Mouse (Mus musculus) intestine, postnatal 0 days (tissue): ENCODE measurements around the gene Ranbp3l. TPM values are rescaled to one million over a fixed set of nuclear protein-coding genes. Genes with fewer than 3 reads are reported as not detected.
"Not testable (repeated sequence)": the region's sequence is repeated elsewhere in the genome, so short reads cannot be mapped to it uniquely, and the experiment has no call there.

Source experiments
- ATAC-seq: fragments of 200-750 bp; cut with Nextera tagmentation; 2 replicates; pipeline ENCODE4 v1.8.0; 2017; ENCODE audit warnings: mild to moderate bottlenecking, moderate TSS enrichment, moderate library complexity
- H3K27ac ChIP-seq: fragments of 300-500 bp; sonication (generic); 2 replicates; pipeline ENCODE4 v1.5.1; 2014; ENCODE audit warnings: mild to moderate bottlenecking, low read depth, low read length, moderate library complexity
- H3K27me3 ChIP-seq: fragments of 300-500 bp; sonication (generic); replicated peaks from 2 replicates; pipeline ENCODE4 v1.6.1; 2014; ENCODE audit warnings: low read length, mixed read lengths; ENCODE audit not compliant: control insufficient read depth, insufficient read depth
- H3K36me3 ChIP-seq: fragments of 300-500 bp; sonication (generic); 2 replicates; pipeline ENCODE4 v1.6.1; 2014; ENCODE audit warnings: mild to moderate bottlenecking, moderate library complexity; ENCODE audit not compliant: control insufficient read depth, insufficient read depth
- H3K4me1 ChIP-seq: fragments of 300-500 bp; sonication (generic); replicated peaks from 2 replicates; pipeline ENCODE4 v1.6.1; 2014; ENCODE audit warnings: antibody characterized with exemption, low read length, mixed read lengths; ENCODE audit not compliant: control insufficient read depth, insufficient read depth
- H3K4me2 ChIP-seq: fragments of 300-500 bp; sonication (generic); replicated peaks from 2 replicates; pipeline ENCODE4 v1.6.1; 2014; ENCODE audit warnings: low read depth, mild to moderate bottlenecking, moderate library complexity
- H3K4me3 ChIP-seq: fragments of 300-500 bp; sonication (generic); 2 replicates; pipeline ENCODE4 v1.5.1; 2014; ENCODE audit warnings: low read depth, low read length
- H3K9ac ChIP-seq: fragments of 300-500 bp; sonication (generic); 2 replicates; pipeline ENCODE4 v1.6.1; 2014; ENCODE audit warnings: mild to moderate bottlenecking, low read depth, low read length
- H3K9me3 ChIP-seq: fragments of 300-500 bp; sonication (generic); 2 replicates; pipeline ENCODE4 v1.6.1; 2016; ENCODE audit warnings: mixed run types; ENCODE audit not compliant: control insufficient read depth
- CTCF ChIP-seq: sonication (generic); IDR thresholded peaks from 2 replicates; pipeline ENCODE4 v1.5.1; 2016; ENCODE audit warnings: low read depth, mild to moderate bottlenecking, control low read depth, antibody characterized with exemption, moderate library complexity
- WGBS: fragments of 180-500 bp; shearing (Covaris S2); extraction: QIAGEN DNeasy Blood & Tissue Kit; methylation state at CpG from one replicate; pipeline ENCODE4 v1.1.7; 2014; 5-methylcytosine and 5-hydroxymethylcytosine counted together
- polyA plus RNA-seq: library from polyadenylated mRNA; unstranded; fragments of >200 nt; fragmentation: Nextera tagmentation; extraction: Ambion mirVana; gene quantifications from 2 replicates; pipeline ENCODE4 v1.2.1, GENCODE M21; 2015

Ranbp3l gene
- polyA plus RNA-seq, 1 experiment from 2014 or later: 0.29 TPM

DNA sequence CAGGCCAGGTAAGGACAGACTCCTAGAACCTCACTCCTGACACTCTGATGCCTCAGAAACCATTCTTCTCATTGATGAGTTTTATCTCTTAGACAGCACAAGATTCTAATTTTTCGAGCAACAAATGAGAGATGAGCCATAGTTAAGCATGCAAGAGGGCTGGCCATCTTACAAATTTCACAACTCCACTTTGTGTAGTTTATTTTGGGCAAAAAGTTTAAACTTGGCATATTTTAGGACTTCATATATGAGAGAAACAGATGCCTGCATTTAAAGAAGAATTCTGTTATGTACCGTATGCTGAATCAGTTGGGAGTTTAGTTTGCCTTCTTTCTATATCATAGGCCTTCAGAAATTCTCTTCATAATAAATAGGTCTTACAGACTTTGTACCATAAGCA, 35.0 kb downstream of the Ranbp3l start:
- Histone ChIP-seq H3K27me3 (no peaks in the 10 kb centered on the region), H3K4me3 (no peak overlapping the region), H3K36me3 (no peaks in the 10 kb centered on the region), H3K9me3 (no peaks in the 10 kb centered on the region), H3K9ac (no peak overlapping the region), H3K4me1 (no peaks in the 10 kb centered on the region), H3K4me2 (no peak overlapping the region), H3K27ac (no peak overlapping the region)
- TF ChIP-seq CTCF: no peak
- whole genome bisulfite sequencing: 86% methylated on average over 2 of the region's 2 CpGs
- ATAC-seq: no peak

DNA sequence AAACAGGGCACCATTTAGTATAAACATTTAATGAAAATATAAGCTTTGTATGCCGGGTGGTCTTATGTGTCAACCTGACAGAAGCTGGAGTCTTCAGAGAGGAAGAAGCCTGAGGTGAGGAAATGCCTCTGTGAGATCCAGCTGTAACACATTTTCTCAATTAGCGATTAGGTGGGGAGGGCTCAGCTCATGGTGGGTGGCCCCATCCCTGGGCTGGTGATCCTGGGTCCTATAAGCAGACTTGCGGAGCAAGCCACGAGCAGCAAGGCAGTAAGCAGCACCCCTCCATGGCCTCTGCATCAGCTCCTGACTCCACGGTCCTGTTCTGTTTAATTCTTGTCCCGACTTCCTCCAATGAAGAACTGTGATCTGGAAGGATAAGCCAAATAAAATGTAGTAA, 41.4 kb downstream of the Ranbp3l start:
- H3K36me3 ChIP-seq: no peaks in the 10 kb centered on the region
- H3K9ac ChIP-seq: no peak overlapping the region
- H3K4me3 ChIP-seq: no peak overlapping the region
- ATAC-seq: no peak
- H3K27ac ChIP-seq: no peak overlapping the region
- H3K9me3 ChIP-seq: no peaks in the 10 kb centered on the region
- 66% methylated on average over 6 of the region's 6 CpGs for WGBS
- no peak for TF ChIP-seq CTCF
- H3K4me2 ChIP-seq: no peak overlapping the region
- H3K4me1 ChIP-seq: no peaks in the 10 kb centered on the region
- no peaks in the 10 kb centered on the region for H3K27me3 ChIP-seq

DNA sequence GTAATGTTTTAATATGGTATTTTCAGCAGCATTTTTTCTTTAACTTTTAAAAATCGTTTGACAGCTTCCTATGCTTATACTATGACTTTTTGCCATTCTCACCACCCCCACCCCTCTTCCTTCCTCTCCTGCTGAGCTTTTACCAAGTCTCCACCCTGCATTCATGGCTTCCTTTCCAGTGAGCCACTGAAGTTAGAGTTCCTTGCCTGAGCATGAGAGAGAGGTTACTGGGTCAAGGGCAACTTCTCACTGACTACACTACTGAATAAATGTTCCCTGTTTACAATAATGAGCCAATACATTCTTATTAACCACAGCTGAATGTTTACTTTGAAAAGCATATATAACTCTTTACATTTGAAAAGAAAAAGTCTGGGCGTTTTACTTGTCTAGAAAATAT, 46.8 kb downstream of the Ranbp3l start:
- H3K36me3 ChIP-seq: no peaks in the 10 kb centered on the region
- no peak overlapping the region for H3K4me2 ChIP-seq
- no peaks in the 10 kb centered on the region for H3K4me1 ChIP-seq
- no peak for ATAC-seq
- H3K27ac ChIP-seq: no peak overlapping the region
- no peak overlapping the region for H3K9ac ChIP-seq
- WGBS: 48% methylated on average over 2 of the region's 2 CpGs
- H3K27me3 ChIP-seq: no peaks in the 10 kb centered on the region
- no peak overlapping the region for H3K4me3 ChIP-seq
- TF ChIP-seq CTCF: no peak
- no peaks in the 10 kb centered on the region for H3K9me3 ChIP-seq

DNA sequence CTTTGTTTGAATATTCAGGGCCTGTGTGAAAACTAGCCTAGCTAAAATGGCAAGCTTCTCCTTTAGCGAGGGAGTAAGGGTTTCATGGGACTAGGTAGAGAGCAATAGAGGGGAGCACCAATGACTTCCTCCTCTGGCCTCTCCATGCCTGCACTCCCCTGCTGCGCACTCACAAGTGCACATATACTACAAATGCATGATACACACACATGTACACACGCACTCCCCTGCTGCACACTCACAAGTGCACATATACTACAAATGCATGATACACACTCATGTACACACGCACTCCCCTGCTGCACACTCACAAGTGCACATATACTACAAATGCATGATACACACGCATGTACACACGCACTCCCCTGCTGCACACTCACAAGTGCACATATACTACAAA, 47.7 kb downstream of the Ranbp3l start:
- not testable (repeated sequence) for H3K4me2 ChIP-seq, H3K9me3 ChIP-seq, H3K27ac ChIP-seq, H3K36me3 ChIP-seq, H3K9ac ChIP-seq, H3K27me3 ChIP-seq, H3K4me3 ChIP-seq, H3K4me1 ChIP-seq, ATAC-seq
- 88% methylated on average over 6 of the region's 6 CpGs for WGBS

DNA sequence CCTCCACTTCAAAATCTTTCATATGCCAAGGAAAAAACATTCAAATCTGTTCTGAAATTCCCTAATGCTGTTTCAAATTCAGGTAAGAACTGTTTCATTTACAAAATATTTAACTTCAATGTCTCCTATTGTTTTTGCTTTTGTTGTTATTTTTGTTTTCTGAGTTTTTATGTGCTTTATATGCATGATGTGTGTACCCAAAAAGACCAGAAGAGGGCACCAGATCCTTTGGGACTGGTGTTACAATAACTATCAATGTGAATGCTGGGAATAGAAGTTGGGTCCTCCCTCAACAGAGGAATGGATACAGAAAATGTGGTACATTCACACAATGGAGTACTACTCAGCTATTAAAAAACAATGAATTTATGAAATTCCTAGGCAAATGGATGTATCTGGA, 88.0 kb downstream of the Ranbp3l start:
- TF ChIP-seq CTCF: peak; percentile 49
- no peak for ATAC-seq
- no peaks in the 10 kb centered on the region for H3K4me1 ChIP-seq
- no peak overlapping the region for H3K4me2 ChIP-seq
- H3K27ac ChIP-seq: no peak overlapping the region
- H3K9me3 ChIP-seq: no peaks in the 10 kb centered on the region
- no peak overlapping the region for H3K4me3 ChIP-seq
- no peaks in the 10 kb centered on the region for H3K36me3 ChIP-seq
- H3K9ac ChIP-seq: no peak overlapping the region
- H3K27me3 ChIP-seq: no peaks in the 10 kb centered on the region

DNA sequence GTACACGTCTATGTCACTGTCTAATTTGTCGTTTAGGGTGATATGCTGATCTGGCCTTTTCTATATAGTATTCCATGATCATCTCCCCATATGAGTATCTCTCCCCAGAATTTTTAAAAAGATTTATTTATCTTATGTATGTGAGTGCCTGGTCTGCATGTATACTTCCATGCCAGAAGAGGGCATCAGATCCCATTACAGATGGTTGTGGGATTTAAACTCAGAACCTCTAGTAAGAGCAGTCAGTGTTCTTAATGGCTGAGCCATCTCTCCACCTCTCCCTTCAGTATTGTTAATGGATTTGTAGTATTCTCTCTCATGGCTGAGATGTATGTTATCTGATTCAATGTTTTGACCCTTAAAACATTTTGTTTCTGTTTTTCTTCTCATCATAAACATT, 92.1 kb downstream of the Ranbp3l start:
- Histone ChIP-seq H3K9ac (no peak overlapping the region), H3K27ac (no peak overlapping the region), H3K36me3 (no peaks in the 10 kb centered on the region), H3K4me2 (no peak overlapping the region), H3K27me3 (no peaks in the 10 kb centered on the region), H3K4me1 (no peaks in the 10 kb centered on the region), H3K4me3 (no peak overlapping the region), H3K9me3 (no peaks in the 10 kb centered on the region)
- ATAC-seq: no peak
- peak; percentile 46 for TF ChIP-seq CTCF
- 87% methylated on average over 2 of the region's 2 CpGs for WGBS

DNA sequence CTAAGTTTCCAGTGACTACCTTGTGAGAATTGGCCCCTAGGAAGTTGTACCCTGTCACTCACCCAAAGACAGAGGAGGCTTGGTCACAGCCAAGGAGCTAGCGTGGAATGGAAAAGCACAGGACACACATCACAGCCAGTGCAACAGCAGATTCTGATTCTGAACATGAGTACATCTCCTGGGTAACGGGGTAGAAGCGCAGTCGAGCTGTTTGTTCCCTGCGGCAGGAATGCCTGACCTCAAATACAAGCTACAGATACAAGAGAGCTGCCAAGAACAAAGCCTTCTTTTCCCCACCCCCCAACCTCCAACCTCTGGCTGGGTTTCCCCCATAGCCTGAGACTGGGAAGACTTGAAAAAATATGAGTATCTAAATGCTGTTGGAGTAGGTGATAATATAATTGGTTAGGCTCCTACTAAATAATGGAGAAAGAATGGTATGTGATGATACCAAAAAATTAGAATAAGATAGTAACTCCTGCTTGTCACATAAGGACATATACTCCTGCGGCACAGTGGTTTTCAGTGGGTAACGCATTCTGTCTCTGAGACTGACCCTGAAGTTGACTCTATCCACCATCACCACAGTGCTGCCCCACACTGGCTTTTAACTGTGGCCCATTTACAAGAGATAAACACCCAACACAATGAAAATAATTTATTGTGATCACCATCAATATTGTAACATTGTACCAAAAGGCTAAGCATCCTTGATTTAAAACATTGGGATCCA, 93.6 kb downstream of the Ranbp3l start:
- WGBS: 73% methylated on average over 7 of the region's 7 CpGs
- no peak overlapping the region for H3K4me2 ChIP-seq
- H3K4me3 ChIP-seq: no peak overlapping the region
- H3K36me3 ChIP-seq: no peaks in the 10 kb centered on the region
- no peak overlapping the region for H3K9ac ChIP-seq
- H3K27ac ChIP-seq: no peak overlapping the region
- no peak for ATAC-seq
- no peaks in the 10 kb centered on the region for H3K9me3 ChIP-seq
- H3K27me3 ChIP-seq: no peaks in the 10 kb centered on the region
- H3K4me1 ChIP-seq: no peaks in the 10 kb centered on the region
- TF ChIP-seq CTCF: no peak
